Mouse (Mus musculus) liver, embryonic 14.5 days (tissue): ENCODE measurements around the gene Ctnnd2. TPM values are rescaled to one million over a fixed set of nuclear protein-coding genes. Genes with fewer than 3 reads are reported as not detected.

Experiments
- ATAC-seq: fragments of 200-750 bp; cut with Nextera tagmentation; 2 replicates; pipeline ENCODE4 v1.8.0; 2017; ENCODE audit warnings: moderate number of reproducible peaks, mild to moderate bottlenecking, moderate library complexity; ENCODE audit not compliant: insufficient read depth
- DNase-seq, 3 experiments: peaks; one replicate each; pipeline ENCODE4 v3.0.0-alpha.2; 2012 to 2013; ENCODE audit warnings: low read depth in 3 of 3, low spot score in 3 of 3
- H3K27ac ChIP-seq: fragments of 300-500 bp; sonication (generic); 2 replicates; pipeline ENCODE4 v1.5.1; 2014; ENCODE audit warnings: moderate library complexity, mild to moderate bottlenecking, control low read depth, inconsistent platforms
- H3K27me3 ChIP-seq: fragments of 300-500 bp; sonication (generic); 2 replicates; pipeline ENCODE4 v1.6.1; 2014; ENCODE audit warnings: mild to moderate bottlenecking, low read length, moderate library complexity; ENCODE audit not compliant: control insufficient read depth, insufficient read depth
- H3K36me3 ChIP-seq: fragments of 300-500 bp; sonication (generic); replicated peaks from 2 replicates; pipeline ENCODE4 v1.6.1; 2014; ENCODE audit warnings: low read depth; ENCODE audit not compliant: control insufficient read depth, insufficient read depth
- H3K4me1 ChIP-seq, 2 experiments: fragments of 200-500 bp in 1 of 2; fragments of 300-500 bp in 1 of 2; sonication (generic) in 1 of 2; replicated peaks; 2 replicates each; pipeline ENCODE4 v1.6.1; 2012 to 2014; ENCODE audit warnings: antibody characterized with exemption in 1 of 2, inconsistent platforms in 1 of 2, low read length in 1 of 2; ENCODE audit not compliant: control insufficient read depth in 2 of 2, insufficient read depth in 2 of 2
- H3K4me2 ChIP-seq: fragments of 300-500 bp; sonication (generic); 2 replicates; pipeline ENCODE4 v1.6.1; 2014; ENCODE audit warnings: low read depth, mild to moderate bottlenecking, control low read depth, moderate library complexity
- H3K4me3 ChIP-seq, 2 experiments: fragments of 200-500 bp in 1 of 2; fragments of 300-500 bp in 1 of 2; sonication (generic) in 1 of 2; 2 replicates each; pipeline ENCODE4 v1.5.1; 2012 to 2014; ENCODE audit warnings: low read depth in 2 of 2, low read length in 2 of 2, mild to moderate bottlenecking in 2 of 2, control low read depth in 1 of 2, inconsistent platforms in 1 of 2, moderate library complexity in 1 of 2; ENCODE audit not compliant: insufficient read depth in 1 of 2
- H3K9ac ChIP-seq: fragments of 300-500 bp; sonication (generic); replicated peaks from 2 replicates; pipeline ENCODE4 v1.6.1; 2014; ENCODE audit warnings: mild to moderate bottlenecking, control low read depth, moderate library complexity
- H3K9me3 ChIP-seq: fragments of 300-500 bp; sonication (generic); 2 replicates; pipeline ENCODE4 v1.6.1; 2016; ENCODE audit warnings: low read length, mixed read lengths; ENCODE audit not compliant: control insufficient read depth
- CTCF ChIP-seq: IDR thresholded peaks from 2 replicates; pipeline ENCODE4 v1.5.1; 2016; ENCODE audit warnings: antibody characterized with exemption, low read depth, control low read depth
- EP300 ChIP-seq: IDR thresholded peaks from 2 replicates; pipeline ENCODE4 v1.6.1; 2016; ENCODE audit warnings: antibody characterized with exemption, low read depth
- WGBS: fragments of 180-500 bp; shearing (Covaris S2); extraction: QIAGEN DNeasy Blood & Tissue Kit; methylation state at CpG from one replicate; pipeline ENCODE4 v1.1.7; 2014; ENCODE audit not compliant: insufficient replicate concordance; 5-methylcytosine and 5-hydroxymethylcytosine counted together
- polyA plus RNA-seq, 2 experiments: library from polyadenylated mRNA; depleted of rRNA in 1 of 2; stranded (reverse) in 1 of 2; unstranded in 1 of 2; fragments of >200 nt; fragmentation: Nextera tagmentation in 1 of 2; extraction: Ambion mirVana in 1 of 2; gene quantifications; 2 replicates each; pipeline versions ENCODE4 v1.2.1 to v1.2.3; 2012 to 2014

Ctnnd2 gene
- polyA plus RNA-seq, 2 experiments, result 0.09 to 0.11 TPM

GRCm38 (mm10) chr15:30655433-30655832 lies 483.0 kb downstream of the Ctnnd2 start:
- 68% methylated on average over 9 of the region's 9 CpGs for WGBS
- H3K36me3 ChIP-seq, result no peaks in the 10 kb centered on the region
- DNase-seq (no peak), ATAC-seq (no peak)
- no peaks in the 10 kb centered on the region for H3K9me3 ChIP-seq
- H3K27ac ChIP-seq, result no peak overlapping the region
- H3K27me3 ChIP-seq, result no peaks in the 10 kb centered on the region
- TF ChIP-seq CTCF (no peak), EP300 (no peak)
- H3K9ac ChIP-seq, result no peak overlapping the region
- no peak overlapping the region for H3K4me3 ChIP-seq
- no peaks in the 10 kb centered on the region for H3K4me1 ChIP-seq
- H3K4me2 ChIP-seq, result no peak overlapping the region

GRCm38 (mm10) chr15:30657588-30657987 lies 485.2 kb downstream of the Ctnnd2 start:
- H3K4me2 ChIP-seq, result no peak overlapping the region
- no peaks in the 10 kb centered on the region for H3K4me1 ChIP-seq
- no peaks in the 10 kb centered on the region for H3K36me3 ChIP-seq
- DNase-seq (no peak), ATAC-seq (no peak)
- TF ChIP-seq EP300, result no peak
- TF ChIP-seq CTCF, result no peak
- H3K4me3 ChIP-seq, result no peak overlapping the region
- no peaks in the 10 kb centered on the region for H3K27me3 ChIP-seq
- 51% methylated on average over 3 of the region's 3 CpGs for WGBS
- no peak overlapping the region for H3K9ac ChIP-seq
- no peaks in the 10 kb centered on the region for H3K9me3 ChIP-seq
- H3K27ac ChIP-seq, result no peak overlapping the region

DNA sequence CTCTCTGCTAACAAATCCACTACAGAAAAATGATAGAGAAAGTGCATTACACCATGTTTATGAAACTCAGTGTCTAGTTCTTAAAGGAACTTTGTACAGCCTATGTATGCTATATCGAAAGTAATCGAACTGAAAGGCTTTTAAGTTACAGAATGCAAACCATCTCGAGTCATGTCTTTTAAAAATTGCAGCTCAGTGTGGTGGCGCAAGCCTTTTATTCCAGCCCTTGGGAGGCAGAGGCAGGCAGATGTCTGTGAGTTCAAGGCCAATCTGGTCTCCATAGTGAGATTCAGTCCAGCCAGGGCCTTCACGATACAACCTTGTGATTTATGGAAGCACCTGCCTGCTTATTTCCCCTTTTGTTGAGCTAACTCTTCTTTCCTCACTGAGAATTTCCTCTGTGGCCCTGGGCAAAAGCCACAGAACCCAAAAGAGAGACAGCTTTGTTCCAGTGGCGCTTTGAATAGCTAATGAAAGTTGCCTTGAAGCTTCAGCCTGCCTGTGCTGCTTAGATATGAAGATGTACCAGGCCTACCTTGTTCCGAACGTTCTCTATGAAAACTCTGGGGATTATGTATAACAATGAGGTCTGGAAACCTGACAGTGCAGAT lies 488.3 kb downstream of the Ctnnd2 start:
- WGBS, result 44% methylated on average over 8 of the region's 8 CpGs
- Histone ChIP-seq H3K9me3 (no peaks in the 10 kb centered on the region), H3K36me3 (no peaks in the 10 kb centered on the region), H3K27me3 (no peaks in the 10 kb centered on the region), H3K4me3 (no peak overlapping the region), H3K4me1 (no peaks in the 10 kb centered on the region), H3K4me2 (no peak overlapping the region), H3K9ac (no peak overlapping the region), H3K27ac (no peak overlapping the region)
- TF ChIP-seq CTCF (no peak), EP300 (no peak)
- no peak for ATAC-seq
- no peak for DNase-seq

DNA sequence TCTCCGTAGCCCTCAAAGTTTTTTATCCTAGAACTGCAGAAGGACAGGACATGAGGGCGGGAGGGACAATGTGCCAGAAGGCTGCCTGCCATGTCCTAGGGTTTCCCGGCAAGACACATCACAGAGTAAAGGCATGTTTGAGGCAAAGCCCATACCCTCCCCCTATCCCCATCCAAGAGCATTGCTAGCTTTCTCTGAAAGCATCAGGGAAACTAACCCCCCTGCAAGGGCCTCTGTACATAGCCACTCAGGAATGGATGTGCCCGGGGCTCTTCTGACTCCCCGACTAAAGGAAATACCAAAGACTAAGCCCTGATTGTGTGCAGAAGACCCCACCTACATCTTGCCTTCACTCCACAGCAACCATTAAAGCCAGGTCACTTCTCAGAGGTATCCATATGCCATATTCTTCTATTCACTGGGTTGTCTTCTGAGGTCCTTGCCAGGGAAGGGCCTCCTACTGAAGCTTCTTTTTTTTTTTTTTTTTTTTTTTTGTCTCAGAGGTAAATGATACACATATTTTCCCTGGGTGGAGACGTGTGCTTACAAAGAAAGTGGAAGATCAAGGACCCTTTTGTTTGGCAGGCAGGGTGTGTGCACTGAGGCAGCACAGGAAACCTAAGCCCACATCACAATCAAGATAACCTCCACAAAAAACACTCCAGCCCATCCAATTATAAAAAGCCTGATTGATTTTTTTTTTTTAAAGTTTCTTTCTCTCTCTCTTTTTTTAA lies 489.5 kb downstream of the Ctnnd2 start:
- no peaks in the 10 kb centered on the region for H3K9me3 ChIP-seq
- DNase-seq (no peak), ATAC-seq (no peak)
- H3K4me1 ChIP-seq, result no peaks in the 10 kb centered on the region
- no peak overlapping the region for H3K4me2 ChIP-seq
- no peaks in the 10 kb centered on the region for H3K36me3 ChIP-seq
- H3K4me3 ChIP-seq, result no peak overlapping the region
- TF ChIP-seq CTCF (no peak), EP300 (no peak)
- WGBS, result 53% methylated on average over 6 of the region's 6 CpGs
- H3K27ac ChIP-seq, result no peak overlapping the region
- H3K9ac ChIP-seq, result no peak overlapping the region
- no peaks in the 10 kb centered on the region for H3K27me3 ChIP-seq

GRCm38 (mm10) chr15:30667819-30668587 lies 495.6 kb downstream of the Ctnnd2 start:
- WGBS, result 63% methylated on average over 7 of the region's 7 CpGs
- TF ChIP-seq EP300 (no peak), CTCF (no peak)
- no peak overlapping the region for H3K27ac ChIP-seq
- no peaks in the 10 kb centered on the region for H3K36me3 ChIP-seq
- ATAC-seq (no peak), DNase-seq (no peak)
- H3K4me3 ChIP-seq, result no peak overlapping the region
- no peaks in the 10 kb centered on the region for H3K4me1 ChIP-seq
- no peaks in the 10 kb centered on the region for H3K27me3 ChIP-seq
- no peak overlapping the region for H3K4me2 ChIP-seq
- H3K9me3 ChIP-seq, result no peaks in the 10 kb centered on the region
- H3K9ac ChIP-seq, result no peak overlapping the region
